Comparison of ENCODE assay signal across 18 mouse cellular contexts in genomic region chr7:133018961-133019360, GRCm38 (mm10).
DNase-seq lines count a peak whose midpoint lies in the region; ATAC-seq lines count a peak whose summit lies in the region.
"Had no signal": no experiment of that assay in that cellular context is flagged by ENCODE, and none has a peak within 500 bp of the region (broad histone marks: within the 10 kb centered on the region; RNA-seq: fewer than 3 reads in every experiment).

No protein-coding gene starts in this region.

- H3K9ac ChIP-seq in heart, embryonic 13.5 days = no peak overlapping the region
- H3K9ac ChIP-seq in kidney, embryonic 16.5 days (replicated peaks; ENCODE audit: low read length) = no peak overlapping the region
- no peak overlapping the region for H3K9ac ChIP-seq in neural tube, embryonic 13.5 days
- H3K9ac ChIP-seq: hindbrain, embryonic 12.5 days; intestine, embryonic 15.5 days; liver, embryonic 14.5 days; midbrain, embryonic 12.5 days had no signal

- peaks cover 12% of the 10 kb centered on the region; the same call in 1 of the 2 replicates for H3K36me3 ChIP-seq in heart, embryonic 13.5 days
- peaks cover 4% of the 10 kb centered on the region for H3K36me3 ChIP-seq in kidney, embryonic 16.5 days (ENCODE audit: insufficient read depth, low read length)
- H3K36me3 ChIP-seq in neural tube, embryonic 13.5 days = no peaks in the 10 kb centered on the region
- H3K36me3 ChIP-seq: hindbrain, embryonic 12.5 days; intestine, embryonic 15.5 days had no signal

- H3K4me2 ChIP-seq in heart, embryonic 13.5 days = no peak overlapping the region
- no peak overlapping the region for H3K4me2 ChIP-seq in kidney, embryonic 16.5 days (replicated peaks; ENCODE audit: low read depth, low read length)
- no peak overlapping the region for H3K4me2 ChIP-seq in neural tube, embryonic 13.5 days
- H3K4me2 ChIP-seq: hindbrain, embryonic 12.5 days; intestine, embryonic 15.5 days; midbrain, embryonic 12.5 days had no signal

- no peak for DNase-seq in heart, postnatal 25 days (ENCODE audit: low spot score)
- no peak for DNase-seq in kidney, postnatal 10 days
- DNase-seq in neural tube, embryonic 10.5 days (ENCODE audit: extremely low spot score, low spot score) = no peak
- no peak for DNase-seq in cerebellum, postnatal 25 days
- DNase-seq: adrenal gland, postnatal 25 days; cerebellum, adult 8-10 months; embryo, embryonic 11 days; lung, postnatal 4 days; spleen, adult 18-20 months had no signal

- intact Hi-C loops in heart, postnatal 25 days (cut with DNase I) = no loop called here

- H3K4me3 ChIP-seq in heart, embryonic 13.5 days = no peak overlapping the region
- H3K4me3 ChIP-seq in kidney, embryonic 16.5 days (ENCODE audit: low read length) = no peak overlapping the region
- no peak overlapping the region for H3K4me3 ChIP-seq in neural tube, embryonic 13.5 days
- H3K4me3 ChIP-seq: hindbrain, embryonic 12.5 days; intestine, embryonic 15.5 days; left cerebral cortex, adult 2 months; midbrain, embryonic 12.5 days had no signal

- peaks cover 84% of the 10 kb centered on the region for H3K4me1 ChIP-seq in heart, embryonic 13.5 days
- peaks cover 41% of the 10 kb centered on the region for H3K4me1 ChIP-seq in kidney, embryonic 16.5 days (ENCODE audit: insufficient read depth, low read length)
- H3K4me1 ChIP-seq in neural tube, embryonic 13.5 days (replicated peaks) = peaks cover 60% of the 10 kb centered on the region

- H3K27me3 ChIP-seq in heart, embryonic 13.5 days (replicated peaks) = no peaks in the 10 kb centered on the region
- no peaks in the 10 kb centered on the region for H3K27me3 ChIP-seq in kidney, embryonic 16.5 days (ENCODE audit: insufficient read depth, low read length)
- no peaks in the 10 kb centered on the region for H3K27me3 ChIP-seq in neural tube, embryonic 13.5 days
- H3K27me3 ChIP-seq: hindbrain, embryonic 12.5 days; intestine, embryonic 15.5 days; midbrain, embryonic 12.5 days had no signal

- WGBS in heart, embryonic 13.5 days = 70% methylated on average over 7 of the region's 7 CpGs
- WGBS in kidney, embryonic 16.5 days = 81% methylated on average over 7 of the region's 7 CpGs
- 77% methylated on average over 7 of the region's 7 CpGs for WGBS in neural tube, embryonic 13.5 days

- ATAC-seq in heart, embryonic 13.5 days (ENCODE audit: extremely low read depth, insufficient number of reproducible peaks, low FRiP score, low TSS enrichment) = no peak
- ATAC-seq in kidney, embryonic 16.5 days (ENCODE audit: low FRiP score, low TSS enrichment) = no peak
- ATAC-seq in neural tube, embryonic 13.5 days (ENCODE audit: low read depth) = no peak
- ATAC-seq: intestine, embryonic 15.5 days had no signal

- peak overlapping the region; percentile 54 for H3K27ac ChIP-seq in heart, embryonic 13.5 days (replicated peaks)
- H3K27ac ChIP-seq in kidney, embryonic 16.5 days (ENCODE audit: low read length) = peak overlapping the region; percentile 3; the same call in 1 of the 2 replicates
- H3K27ac ChIP-seq in neural tube, embryonic 13.5 days (replicated peaks) = 0 out of 2 replicates have a peak overlapping the region, but pooled peaks have one; percentile 18
- H3K27ac ChIP-seq: hindbrain, embryonic 12.5 days; intestine, embryonic 15.5 days; kidney, postnatal 0 days; left cerebral cortex, adult 2 months; liver, embryonic 14.5 days; midbrain, embryonic 12.5 days had no signal

- no peaks in the 10 kb centered on the region for H3K9me3 ChIP-seq in heart, embryonic 13.5 days
- no peaks in the 10 kb centered on the region for H3K9me3 ChIP-seq in kidney, embryonic 16.5 days (ENCODE audit: low read length)
- no peaks in the 10 kb centered on the region for H3K9me3 ChIP-seq in neural tube, embryonic 13.5 days
- H3K9me3 ChIP-seq: hindbrain, embryonic 12.5 days; intestine, embryonic 15.5 days; midbrain, embryonic 12.5 days had no signal

Comparison
In these comparisons a context has a peak if more than half of its experiments do, and no peak if none do; other contexts are left out.
1. H3K27ac ChIP-seq: peak in every context shown above with its lines; median percentile 54 in heart, embryonic 13.5 days; 18 in neural tube, embryonic 13.5 days; 3 in kidney, embryonic 16.5 days.